Mouse (Mus musculus) gastrocnemius, postnatal 25 days (tissue): ENCODE results near the gene Trim66. TPM values are rescaled to one million over a fixed set of nuclear protein-coding genes. Genes with fewer than 3 reads are reported as not detected.

ENCODE experiments used
- DNase-seq: peaks from one replicate; pipeline ENCODE4 v3.0.0; 2022
- total RNA-seq, 2 experiments: library from RNA; stranded (reverse); gene quantifications; 1 replicate in 1 of 2; 2 replicates in 1 of 2; pipeline ENCODE4 v1.2.3; 2021

Gene Trim66
- total RNA-seq, 2 experiments from 2014 or later: 0.13 TPM

DNA sequence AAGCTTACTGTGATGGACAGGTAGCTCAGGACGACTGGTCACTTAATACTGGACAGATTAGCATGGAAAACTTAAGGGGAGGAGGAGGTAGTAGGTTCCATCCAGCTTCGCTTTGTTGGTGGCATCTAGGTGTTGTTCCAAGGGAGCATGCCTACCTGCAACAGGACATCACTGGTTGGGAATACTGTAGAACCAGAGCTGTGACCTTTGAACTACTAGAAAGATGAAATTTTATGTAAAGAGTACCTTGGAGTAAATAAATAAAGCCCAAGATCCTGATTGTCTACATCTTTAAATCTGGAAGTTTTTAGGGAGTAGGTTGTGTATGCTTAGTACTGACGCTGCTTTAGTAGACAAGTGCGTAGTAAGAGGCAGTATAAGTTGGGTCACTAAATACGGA, 14.2 kb upstream of the Trim66 start:
- no peak for DNase-seq

DNA sequence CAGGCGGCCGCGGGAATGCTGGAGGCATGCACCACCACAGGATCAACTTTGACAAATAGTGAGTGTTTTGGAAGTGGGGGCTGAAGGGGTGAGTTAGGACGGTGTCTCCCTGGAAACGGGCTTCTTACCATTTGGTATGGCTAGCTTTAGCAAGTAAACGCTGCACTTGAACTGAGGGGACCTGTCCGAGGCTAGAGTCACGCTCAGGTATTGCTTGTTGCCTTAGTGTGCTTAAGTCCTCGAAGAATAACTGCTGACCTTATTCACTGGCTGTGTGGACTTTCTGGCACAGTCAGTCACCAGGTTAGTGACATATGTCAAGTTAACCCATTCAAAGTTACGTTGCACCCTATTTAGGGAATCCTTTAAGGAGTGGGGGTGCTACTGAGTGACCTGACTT, 12.0 kb upstream of the Trim66 start:
- DNase-seq: no peak

DNA sequence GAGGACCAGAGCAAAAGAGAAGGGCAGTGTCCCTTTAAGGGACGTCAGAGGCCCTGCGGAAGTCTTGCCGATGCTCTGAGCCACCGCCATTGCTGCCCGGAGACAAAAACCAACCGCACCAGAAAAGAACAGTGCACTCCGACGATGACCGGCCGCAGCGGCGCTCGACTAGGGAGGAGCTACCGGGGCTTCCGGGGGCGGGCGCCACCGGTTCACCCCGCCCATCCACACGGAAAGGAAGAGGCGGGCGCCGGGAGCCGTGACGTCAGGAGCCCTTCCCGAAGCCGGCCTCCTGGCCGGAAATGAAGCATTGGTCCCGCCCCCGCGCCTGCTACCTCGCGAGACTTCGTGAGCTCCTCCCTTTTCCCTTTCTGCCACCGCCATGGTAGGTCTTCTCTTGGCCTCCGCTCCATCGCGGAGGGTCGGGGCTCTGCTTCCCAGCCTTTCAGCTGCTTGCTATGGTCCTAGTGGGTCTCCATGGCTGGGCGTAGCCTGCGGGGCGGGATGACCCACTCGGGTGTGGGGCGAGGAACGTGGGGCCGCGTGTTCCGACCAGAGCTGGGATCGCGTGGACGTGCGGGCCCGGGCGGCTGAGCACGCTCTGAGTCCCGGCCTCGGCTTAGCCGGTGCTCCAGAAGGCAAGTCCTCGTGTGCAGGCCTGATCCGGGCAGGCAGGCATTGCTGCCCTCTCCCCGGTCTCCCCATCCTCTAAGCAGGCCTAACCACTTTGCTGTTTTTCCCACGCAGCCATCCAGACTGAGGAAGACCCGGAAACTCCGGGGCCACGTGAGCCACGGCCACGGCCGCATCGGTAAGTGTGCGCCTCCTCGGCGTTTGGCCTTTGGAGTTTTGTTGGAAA, 11.1 kb upstream of the Trim66 start, which contains the start of gene Rpl27a:
Rpl27a (plus strand) TSS at position 310 of the 859 bp plus-strand sequence.
- DNase-seq: peak; percentile 98

DNA sequence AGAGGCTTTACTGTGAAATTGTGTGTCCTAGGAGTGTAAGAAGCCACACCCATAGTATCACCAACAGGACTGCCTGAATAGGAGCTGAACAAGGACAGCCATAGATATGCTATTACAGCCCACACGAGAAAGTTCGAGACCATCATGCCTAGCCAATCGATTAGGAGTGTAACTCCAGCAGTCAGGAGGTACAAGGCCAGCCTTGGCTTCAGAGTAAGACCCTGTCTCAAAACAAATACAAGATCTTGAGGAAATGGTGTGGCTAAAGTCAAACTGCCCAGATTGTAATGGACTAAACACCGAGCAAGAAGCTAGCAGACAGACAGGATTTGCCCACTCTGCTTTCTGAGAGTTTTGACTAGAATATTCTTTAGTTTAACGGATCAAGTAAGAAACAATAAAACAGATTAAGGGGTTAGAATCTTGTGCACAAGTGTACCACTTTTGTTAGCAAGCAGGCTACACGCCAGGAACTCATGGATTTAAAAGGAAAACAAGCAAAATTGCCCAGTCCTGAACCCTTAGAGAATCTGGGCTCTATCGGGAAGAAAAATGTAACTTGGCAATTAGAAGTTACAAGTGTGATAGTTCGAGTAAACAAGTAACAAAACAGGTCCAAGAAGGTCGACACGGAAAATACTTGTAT, 10.2 kb upstream of the Trim66 start:
- no peak for DNase-seq

DNA sequence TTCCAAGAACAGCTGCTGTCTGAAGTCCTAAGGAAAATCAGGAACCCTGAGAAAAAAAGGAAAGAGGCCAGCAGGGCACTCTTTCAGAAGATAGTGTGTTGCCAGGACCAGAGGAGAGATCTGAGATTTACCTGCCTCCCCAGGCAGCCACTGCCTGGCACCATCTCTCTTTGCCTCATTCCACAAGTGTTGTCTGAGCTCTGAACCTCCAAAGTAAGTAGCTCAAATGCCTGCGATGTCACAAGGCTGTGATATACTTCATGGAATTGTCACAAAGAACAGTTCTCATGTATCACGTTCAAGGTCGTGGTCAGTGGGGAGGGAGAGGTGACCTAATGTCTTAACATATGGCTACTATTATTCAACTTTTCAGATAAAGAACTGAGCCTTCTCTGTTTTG, 8.6 kb upstream of the Trim66 start:
- DNase-seq: no peak

DNA sequence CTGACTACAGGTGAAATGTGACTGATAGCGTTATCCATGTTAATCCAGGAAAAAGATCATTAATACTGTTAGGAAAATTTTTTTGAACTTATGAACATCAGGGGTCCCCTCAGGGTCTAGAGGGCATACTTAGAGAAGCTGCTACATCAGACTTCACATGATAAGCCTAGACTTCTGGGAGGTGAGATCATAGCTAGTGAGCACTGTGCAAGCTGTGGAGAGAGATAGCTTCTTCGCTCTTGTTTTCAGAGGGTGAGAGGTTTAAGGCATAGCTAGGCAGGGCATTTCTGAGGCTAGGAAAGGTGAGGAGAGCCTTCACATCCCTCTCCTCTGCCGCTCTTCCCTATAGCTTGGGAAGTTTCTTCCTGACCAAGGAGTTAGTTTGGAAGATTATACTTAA, 3.9 kb upstream of the Trim66 start:
- no peak for DNase-seq

DNA sequence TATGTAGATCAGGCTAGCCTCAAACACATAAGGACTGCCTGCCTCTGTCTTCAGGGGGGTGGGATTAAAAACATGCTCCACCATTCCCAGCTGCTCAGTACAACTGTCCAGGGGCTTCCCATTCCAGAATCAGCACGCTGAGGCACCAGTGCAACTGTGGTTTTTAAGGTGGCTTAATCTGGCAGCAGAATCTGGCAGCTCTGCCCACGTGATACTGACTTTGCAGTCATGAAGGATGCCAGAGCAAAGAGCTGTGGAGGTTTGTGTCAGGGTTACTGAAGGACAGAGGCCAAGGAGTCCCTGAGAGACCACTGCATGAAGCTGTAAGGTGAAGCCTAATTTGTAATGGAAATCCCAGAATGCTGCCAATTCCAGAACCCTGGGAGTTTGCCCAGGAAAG, 2.9 kb upstream of the Trim66 start:
- DNase-seq: no peak

DNA sequence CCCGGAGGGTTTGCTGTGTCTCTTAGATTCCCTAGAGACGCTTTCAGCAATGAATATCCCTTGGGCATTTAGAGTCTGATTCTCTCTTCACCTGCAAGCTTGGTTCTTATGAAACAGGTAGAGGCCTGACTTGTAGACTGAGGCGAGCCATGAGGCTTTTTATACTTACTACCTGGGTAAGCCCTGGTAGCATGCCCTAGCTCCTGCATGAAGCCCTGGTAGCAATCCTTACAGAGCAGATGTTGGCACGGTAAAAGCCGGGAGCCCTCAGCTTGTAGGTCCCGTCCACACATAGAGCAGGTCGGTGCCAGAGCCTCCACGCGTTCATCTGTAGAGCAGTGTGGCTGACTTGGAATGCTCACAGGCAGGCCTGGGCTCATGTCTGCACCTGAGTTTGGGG, 362 bp downstream of the Trim66 start:
- no peak for DNase-seq

DNA sequence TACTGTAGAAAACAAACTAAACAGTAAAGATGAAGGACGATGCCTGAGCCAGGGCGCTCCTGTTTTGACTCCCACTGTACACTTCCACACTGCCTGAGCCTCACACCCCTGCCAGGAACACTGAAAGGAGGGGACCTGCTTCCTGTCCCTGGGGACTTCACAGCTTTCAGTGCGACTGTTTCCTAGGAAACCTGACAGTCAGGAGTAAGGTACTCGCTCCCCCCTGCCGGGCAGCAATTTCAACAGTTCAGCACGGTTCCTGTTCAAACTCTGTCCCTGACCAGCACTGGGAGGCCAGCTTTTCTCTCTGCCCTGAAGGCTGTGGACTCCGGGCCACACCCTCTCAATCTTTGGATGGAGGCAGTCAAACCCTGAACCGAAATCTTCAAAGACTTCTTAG, 815 bp downstream of the Trim66 start:
- DNase-seq: no peak

DNA sequence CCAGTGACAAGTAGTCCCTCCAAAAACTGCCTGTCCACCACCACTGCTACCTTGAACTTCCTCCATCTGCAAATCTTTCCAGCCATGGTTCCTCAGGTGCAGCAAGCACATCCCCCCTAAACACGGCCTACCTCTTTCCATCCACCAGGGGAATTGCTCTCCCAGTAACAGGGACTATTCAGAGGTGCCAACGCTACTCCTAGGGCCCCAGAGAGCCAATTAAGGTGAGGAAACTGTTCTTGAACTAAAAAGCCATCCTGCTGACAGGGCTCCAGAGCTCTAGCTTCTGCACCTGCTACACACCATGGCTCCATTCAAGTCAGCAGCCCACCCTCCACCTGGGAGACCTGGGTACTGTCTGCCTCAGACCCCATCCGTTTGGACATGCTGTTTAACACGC, 10.4 kb downstream of the Trim66 start:
- DNase-seq: no peak

DNA sequence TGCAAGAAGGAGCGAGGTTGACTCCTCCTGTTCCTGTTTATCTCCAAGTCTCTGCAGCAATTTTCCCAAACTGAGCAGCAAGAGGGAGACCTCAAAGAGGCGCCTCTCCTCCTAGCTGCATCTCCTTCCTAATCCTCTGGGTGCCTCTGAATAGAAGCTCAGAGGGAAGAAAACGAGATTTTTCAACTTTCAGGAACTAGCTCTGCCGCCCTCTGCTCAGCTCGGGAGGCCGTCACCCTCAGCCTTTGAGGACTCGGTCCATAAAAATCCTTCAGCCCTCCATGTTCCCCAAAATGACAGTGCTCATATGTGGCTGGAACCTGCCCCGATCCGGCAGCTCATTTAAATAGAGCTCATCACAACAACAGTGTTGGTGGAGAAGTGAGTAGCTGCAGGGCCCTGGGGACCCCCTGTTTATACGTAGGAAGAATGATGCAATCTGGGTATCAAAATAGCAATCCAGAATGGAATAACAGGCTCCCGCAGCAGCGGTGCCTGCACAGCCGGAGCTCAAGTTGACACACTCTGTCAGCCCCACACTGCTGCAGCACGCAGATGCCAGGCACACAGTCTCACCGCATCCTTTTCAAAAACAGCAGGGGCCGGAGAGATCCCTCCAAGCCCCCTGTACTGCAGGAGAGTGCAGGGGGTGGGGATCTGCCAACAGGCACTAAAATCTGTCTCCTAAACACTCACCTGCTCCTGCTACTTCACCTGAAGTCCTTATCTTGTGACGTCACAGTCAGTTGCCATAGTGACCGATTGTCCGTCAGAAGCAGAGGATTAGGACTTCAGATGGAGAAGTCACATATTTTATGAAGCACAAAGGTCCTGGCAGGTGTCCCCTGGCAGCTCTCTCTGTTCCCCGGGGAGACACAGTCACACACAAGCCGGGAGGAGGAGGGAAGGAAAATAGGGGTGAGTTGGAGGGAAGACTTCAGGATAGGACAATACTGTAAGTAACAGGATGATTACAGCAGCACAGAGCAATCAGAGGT, 14.3 kb downstream of the Trim66 start:
- DNase-seq: no peak

DNA sequence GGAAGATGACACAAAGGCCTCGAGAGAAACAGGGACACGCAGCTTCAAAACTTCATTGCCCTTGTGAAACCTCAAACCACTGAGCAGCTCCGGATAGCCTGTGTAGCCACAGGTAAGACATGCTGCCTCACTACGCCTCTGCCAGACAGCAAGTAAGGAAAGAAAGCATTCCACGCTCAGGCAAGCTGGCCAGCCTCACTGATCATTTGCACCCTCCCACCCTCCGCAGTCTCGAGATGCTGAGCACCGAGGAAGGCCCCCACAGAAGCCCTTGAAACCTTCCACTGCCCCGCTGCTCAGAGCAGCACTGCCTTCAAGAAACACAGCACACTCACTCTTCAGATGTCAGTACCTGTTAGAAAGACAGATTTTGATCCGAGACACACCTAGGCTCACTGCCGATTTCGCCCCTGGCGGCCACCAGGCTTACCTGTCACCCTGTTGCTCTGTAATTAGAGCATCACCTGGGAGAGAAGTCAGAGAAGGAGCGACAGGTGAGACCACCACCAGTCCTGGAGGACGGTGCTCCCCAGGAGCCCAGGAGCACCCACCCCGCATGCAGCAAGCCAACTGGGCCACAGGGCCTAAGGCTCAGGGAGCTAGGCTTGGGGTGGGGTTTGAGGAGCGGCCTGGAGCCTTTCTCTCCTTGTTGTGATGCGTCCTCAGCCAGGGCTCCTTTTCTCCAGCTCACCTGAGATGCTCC, 15.2 kb downstream of the Trim66 start:
- no peak for DNase-seq

DNA sequence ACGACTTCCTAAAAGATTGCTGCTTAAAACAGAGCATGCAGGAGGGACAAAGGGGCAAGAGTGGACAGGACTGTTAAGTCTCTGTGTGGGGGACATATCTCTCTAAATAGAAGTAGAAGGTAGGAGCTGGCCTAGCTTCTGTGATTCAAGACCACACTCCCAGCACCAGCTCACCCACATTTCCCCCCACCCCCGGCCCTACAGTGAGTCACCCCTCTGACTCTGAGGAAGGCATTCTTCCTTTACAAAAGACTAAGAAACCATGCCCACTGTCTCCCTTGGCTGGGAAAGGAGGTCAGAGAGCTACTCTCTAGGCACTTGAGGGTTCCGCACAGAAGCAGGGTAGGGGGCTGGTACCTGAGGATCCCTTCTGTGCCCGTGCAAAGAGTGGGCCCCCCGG, 23.7 kb downstream of the Trim66 start:
- DNase-seq: no peak

DNA sequence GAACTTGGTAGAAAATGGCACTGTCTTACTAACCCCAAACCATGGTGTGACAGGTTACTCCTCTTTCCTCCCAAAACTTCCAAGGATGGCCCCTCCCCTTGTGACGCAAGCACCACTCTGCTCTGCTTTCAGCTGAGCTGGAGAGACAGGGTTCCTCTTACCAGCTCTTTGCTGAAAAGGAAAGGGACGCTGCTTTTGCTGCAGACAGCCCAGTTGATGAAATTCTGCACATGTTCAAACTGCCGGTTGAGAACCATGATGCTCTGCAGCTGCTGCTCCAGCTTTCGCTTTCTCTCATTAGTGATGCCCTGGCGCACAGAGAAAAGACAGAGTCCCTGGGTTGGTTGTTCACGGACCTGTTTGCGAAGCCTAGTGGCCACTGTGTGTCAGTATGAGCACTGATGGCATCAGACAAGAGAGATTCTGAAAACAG, 27.2 kb downstream of the Trim66 start:
- no peak for DNase-seq

DNA sequence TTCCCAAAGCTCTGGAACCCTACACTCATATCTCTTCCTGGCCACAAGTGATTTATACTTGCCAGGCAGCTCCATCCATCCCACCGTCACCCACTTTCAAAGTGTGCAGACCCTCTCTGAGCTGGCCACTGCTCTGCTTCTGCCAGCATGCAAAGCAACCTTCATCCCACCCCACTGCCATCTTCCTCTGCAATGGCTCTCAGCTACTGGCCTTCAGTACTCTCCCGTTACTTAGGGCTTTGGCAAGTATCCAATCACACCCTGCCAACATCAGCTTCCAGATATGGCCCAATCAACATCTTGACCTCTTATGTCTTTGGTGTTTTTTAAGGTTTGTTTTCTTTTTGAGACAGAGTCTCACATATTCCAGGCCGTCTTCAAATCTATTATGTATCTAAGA, 30.0 kb downstream of the Trim66 start:
- DNase-seq: no peak

DNA sequence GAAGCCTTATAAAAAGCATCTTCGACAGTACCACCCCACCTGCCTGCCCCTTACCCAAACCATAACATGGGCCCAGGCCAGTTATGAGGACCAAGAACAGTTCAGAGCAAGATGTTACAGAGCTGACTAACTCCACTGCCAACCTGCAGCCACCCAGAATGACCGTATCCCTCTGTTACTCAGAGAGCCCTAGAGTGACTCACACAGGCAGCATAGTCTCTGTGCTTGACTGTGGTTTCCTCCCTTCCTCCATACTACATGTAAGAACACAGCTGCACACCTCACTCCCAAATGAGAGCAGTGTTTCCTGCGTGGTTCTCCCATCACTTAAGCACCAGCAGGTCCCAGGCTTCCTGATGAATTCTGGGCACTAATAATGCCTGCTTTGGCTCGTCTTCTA, 37.2 kb downstream of the Trim66 start:
- no peak for DNase-seq

DNA sequence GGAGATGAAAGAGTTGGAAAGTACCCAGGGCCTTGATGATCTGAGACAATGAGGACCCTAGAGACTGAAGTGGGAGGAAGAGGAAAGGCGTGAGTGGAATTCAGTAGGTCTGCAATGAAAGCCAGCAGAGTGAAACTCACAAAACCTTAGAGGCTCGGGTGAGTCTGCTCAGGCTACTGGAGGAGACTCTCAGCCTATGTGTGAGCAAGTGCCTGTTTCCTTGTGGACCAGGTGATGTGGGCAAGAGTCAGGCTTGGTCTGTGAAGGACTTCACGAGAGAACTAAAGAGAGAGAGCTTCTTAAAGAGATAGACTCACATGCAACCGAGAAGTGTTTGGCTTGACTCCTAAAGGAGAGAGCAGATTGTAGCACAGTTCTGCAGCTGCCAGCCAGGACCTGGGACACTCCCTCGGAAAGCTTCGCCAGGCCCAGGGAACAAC, 39.7 kb downstream of the Trim66 start:
- DNase-seq: peak; percentile 30

DNA sequence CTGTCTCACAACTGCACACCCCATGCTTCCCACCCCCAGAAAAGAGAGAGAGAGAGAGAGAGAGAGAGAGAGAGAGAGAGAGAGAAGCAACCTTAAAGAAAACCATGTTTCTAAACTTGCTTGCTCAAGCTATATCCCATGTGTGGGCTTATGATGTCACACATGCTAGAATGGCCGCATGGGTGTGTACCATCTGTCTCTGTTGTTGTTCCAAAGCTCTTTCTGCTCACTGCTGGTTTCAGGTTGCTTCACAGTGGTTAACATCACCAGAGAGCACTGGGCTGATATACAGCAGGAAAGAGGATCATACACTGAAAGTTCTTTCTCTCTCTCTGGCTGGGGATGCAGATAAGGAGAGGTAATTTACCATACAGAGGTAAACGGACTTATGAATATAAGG, 40.3 kb downstream of the Trim66 start:
- no peak for DNase-seq

DNA sequence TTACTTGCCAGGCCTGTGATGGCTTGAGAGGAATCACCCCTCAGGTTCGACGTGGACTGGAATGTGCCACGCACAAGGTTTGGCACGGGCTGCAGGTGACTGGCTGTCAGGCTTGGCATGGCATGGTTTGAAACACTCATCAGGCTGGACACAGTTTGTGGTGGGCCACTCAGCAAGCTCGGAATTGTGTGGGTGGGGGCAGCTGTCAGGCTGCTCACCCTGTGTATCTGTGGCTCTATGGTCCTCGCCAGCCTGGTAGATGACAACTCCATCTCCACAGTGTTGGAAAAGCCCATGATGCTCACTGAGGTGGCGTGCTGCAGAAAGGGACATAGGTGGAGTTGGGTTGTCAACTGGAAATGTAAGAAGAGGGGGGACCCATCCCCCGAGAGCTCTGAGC, 47.2 kb downstream of the Trim66 start:
- DNase-seq: no peak

DNA sequence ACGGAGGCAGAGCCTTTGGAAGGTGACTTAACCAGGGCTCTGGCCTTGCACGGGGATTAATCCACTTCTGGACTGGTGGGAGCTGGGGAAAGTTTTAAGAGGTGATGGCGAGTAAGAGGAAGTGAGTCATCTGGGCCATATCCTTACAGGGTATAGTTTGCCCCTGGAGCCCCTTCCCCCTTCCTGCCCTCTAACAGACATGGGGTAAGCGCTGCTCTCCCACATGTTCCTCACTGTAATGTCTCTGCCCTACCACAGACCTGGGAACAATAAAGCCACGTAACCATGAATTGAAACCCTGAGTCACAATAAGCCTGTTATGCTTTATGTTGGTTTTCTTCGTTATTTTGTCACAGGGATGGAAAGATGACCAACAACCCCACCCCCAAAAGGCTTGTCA, 51.4 kb downstream of the Trim66 start:
- no peak for DNase-seq

DNA sequence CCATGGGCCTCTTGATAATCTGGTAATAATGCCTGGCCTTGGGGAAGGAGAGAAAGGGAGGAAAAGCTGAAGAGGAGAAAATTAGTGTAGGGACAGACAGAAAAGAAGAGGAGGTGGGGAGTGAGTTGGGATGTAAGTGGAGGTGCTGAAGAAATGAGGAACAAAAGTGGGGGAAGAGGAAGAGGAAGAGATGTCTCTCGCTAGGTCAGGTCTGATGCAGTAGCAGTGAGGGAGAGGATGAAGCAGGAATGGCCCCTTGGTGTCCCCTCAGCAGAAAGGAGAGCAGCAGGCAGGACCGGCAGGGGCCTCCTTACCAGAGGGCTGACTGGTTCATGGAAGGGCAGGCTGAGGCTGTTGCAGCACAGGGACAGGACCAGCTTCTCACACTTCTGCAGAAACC, 52.2 kb downstream of the Trim66 start:
- no peak for DNase-seq

DNA sequence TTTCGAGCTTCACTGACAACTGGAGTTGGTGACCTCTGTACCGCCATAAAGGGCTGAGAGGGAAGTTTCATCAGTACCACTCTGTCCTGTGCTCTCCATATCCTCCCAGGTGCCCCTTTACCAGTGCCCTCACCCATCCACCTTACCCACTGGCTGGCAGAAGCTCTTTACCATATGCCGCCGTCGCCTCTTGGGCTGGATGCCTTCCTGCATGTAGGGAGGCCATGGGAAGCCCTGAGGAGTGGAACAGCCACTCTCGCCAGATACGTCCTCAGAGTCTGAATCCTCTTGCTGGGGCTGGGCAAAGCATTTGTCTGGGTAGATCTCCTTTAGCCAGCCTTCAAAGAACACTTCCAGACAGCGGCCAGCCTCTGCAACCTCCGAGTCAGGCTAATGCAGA, 53.1 kb downstream of the Trim66 start:
- no peak for DNase-seq
